Mouse (Mus musculus) ES-E14 (cell line): ENCODE measurements at regions not wholly inside any gene's neighbourhood (a gene's known extent, or its start where the extent isn't known, plus 50 kb on each side); places are given as distances from the start of the nearest gene placed in this dataset.

ENCODE experiments used
- DNase-seq: peaks from one replicate; pipeline ENCODE4 v3.0.0-alpha.2; 2013; ENCODE audit warnings: low read depth, low spot score
- H3K27ac ChIP-seq: 2 replicates; pipeline ENCODE4 v1.5.1; 2012; ENCODE audit warnings: low read depth, mild to moderate bottlenecking, low read length, moderate library complexity, mixed read lengths; ENCODE audit not compliant: poor library complexity, insufficient read depth, severe bottlenecking
- H3K36me3 ChIP-seq: 2 replicates; pipeline ENCODE4 v1.6.1; 2012; ENCODE audit warnings: mild to moderate bottlenecking, low read length, moderate library complexity, mixed read lengths; ENCODE audit not compliant: control insufficient read depth, poor library complexity, insufficient read depth, severe bottlenecking
- H3K4me1 ChIP-seq, 2 experiments: fragments of 150-350 bp in 1 of 2; sonication (generic) in 1 of 2; 2 replicates each; pipeline ENCODE4 v1.6.1; 2012; ENCODE audit warnings: low read length in 2 of 2, mild to moderate bottlenecking in 1 of 2, mixed read lengths in 1 of 2; ENCODE audit not compliant: control insufficient read depth in 2 of 2, insufficient read depth in 2 of 2, poor library complexity in 1 of 2
- H3K4me3 ChIP-seq, 2 experiments: fragments of 150-350 bp in 1 of 2; sonication (generic) in 1 of 2; 2 replicates each; pipeline ENCODE4 v1.5.1; 2012; ENCODE audit warnings: low read length in 2 of 2, low read depth in 1 of 2, mild to moderate bottlenecking in 1 of 2, mixed read lengths in 1 of 2; ENCODE audit not compliant: insufficient read depth in 1 of 2, poor library complexity in 1 of 2, severe bottlenecking in 1 of 2
- H3K9ac ChIP-seq: 2 replicates; pipeline ENCODE4 v1.6.1; 2012; ENCODE audit warnings: low read depth, mild to moderate bottlenecking, low read length, mixed read lengths; ENCODE audit not compliant: poor library complexity, insufficient read depth, severe bottlenecking
- H3K9me3 ChIP-seq: fragments of 150-350 bp; sonication (generic); 2 replicates; pipeline ENCODE4 v1.6.1; 2012; ENCODE audit warnings: low read depth, mild to moderate bottlenecking, low read length; ENCODE audit not compliant: control insufficient read depth, insufficient read depth
- CHD2 ChIP-seq: IDR thresholded peaks from 2 replicates; pipeline ENCODE4 v1.6.1; 2014; ENCODE audit warnings: mild to moderate bottlenecking, low read depth, low read length, inconsistent platforms
- HCFC1 ChIP-seq: IDR thresholded peaks from 2 replicates; pipeline ENCODE4 v1.6.1; 2012; ENCODE audit warnings: low read length, inconsistent platforms, borderline replicate concordance; ENCODE audit not compliant: insufficient read depth
- MAFK ChIP-seq: IDR thresholded peaks from 2 replicates; pipeline ENCODE4 v1.6.1; 2014; ENCODE audit warnings: mild to moderate bottlenecking, low read depth, low read length, inconsistent platforms; ENCODE audit not compliant: insufficient read depth
- ZC3H11A ChIP-seq: IDR thresholded peaks from 2 replicates; pipeline ENCODE4 v1.6.1; 2012; ENCODE audit warnings: low read depth, mild to moderate bottlenecking, inconsistent platforms, low read length, borderline replicate concordance
- ZNF384 ChIP-seq: IDR thresholded peaks from 2 replicates; pipeline ENCODE4 v1.6.1; 2012; ENCODE audit warnings: low read depth, low read length, inconsistent platforms
- in situ Hi-C, 2 experiments: fragments of 600-800 bp; cut with MboI; formaldehyde crosslinking; loops; one replicate each; pipeline ENCODE4 v1.15.1; 2025; ENCODE audit warnings: low sequenced_read_pairs in 2 of 2, inconsistent platforms in 1 of 2; ENCODE audit not compliant: unreplicated experiment in 2 of 2

DNA sequence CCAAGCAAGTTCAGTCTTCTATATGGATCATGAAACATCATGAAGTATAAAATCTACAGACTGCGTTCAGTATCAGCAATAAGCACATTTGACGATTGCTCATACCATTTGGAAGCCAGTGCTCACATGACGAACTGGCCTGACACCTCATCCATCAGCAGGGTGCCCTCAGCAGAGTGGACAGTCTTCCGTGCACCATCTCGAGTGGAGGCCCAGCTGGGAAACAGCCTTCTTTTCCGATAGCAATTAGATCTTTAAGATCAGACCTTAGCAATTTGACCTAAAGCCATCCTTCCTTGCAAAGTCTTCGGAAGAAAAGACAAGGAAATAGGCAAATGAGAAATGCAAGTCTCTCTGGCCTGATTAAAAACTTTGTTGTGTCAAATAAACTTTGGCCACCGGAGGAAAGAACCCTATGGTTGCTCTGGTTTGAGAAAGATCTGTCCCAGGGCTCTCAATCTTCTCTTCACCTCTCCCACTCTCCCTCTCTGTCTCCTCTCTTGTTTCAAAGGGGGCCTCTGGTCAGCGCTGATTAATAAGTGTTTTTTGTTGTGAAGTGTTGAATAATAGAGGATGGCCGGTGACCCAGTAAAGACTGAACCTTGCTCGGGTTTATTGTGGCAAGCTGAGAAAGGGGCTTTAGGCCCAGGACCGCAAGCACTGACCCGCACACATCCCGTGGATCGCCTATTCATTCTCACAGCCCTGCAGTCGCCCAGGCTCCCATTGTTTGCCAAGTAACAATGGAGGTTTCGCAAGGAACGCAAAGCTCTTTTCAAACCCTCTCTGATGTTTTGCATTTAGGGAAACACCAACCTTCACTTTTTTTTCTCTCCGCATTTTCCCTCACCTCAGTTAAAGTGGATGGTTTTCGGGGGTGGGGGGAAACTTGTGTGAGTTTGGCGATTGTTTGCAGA lies 162.8 kb upstream of the Cypt12 start:
- Histone ChIP-seq H3K36me3 (no peaks in the 10 kb centered on the region), H3K9ac (no peak overlapping the region), H3K4me3 (peak overlapping the region; percentile 20 to 48; a peak in 3 of 4 replicates), H3K4me1 (peaks cover 0 to 5% of the 10 kb centered on the region in 2 experiments; a peak in 1 of 4 replicates), H3K27ac (no peak overlapping the region), H3K9me3 (no peaks in the 10 kb centered on the region)
- TF ChIP-seq ZC3H11A (no peak), HCFC1 (no peak), CHD2 (no peak), MAFK (no peak), ZNF384 (no peak)
- no peak for DNase-seq
- in situ Hi-C loops: no loop called here

DNA sequence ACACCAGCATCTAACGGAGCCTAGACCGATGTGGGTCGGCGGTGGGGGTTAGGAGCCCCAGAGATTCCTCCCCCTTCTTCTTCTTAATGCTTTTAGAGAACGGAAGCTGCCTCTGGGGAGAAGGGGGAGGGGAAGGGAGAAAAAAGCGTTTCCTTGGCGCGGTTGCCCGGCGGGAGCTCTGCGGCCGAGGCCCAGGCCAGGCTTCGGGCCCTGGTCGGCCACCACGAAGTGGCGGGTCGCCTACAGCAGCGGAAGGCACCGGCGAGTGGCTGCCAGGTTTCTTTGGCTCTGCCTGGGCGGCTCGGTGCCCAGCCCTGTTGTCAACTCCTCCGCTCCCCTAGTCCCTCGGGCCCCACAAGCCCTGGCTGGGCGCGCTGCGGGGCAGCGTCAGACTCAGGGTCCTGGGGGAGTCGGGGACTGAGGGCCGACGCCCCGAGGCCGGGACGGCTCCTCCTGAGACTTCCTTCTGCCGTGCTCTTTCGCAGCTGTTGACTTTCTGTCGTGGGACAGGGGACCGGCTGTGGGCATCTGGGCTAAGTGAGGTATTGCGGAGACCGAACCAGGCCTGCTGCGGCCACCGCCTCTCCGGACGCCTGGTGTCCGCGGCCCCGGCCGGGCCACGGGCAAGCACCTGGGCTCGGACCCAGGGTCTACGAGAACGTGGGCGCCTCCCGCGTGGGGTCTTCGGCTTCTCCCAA lies 162.0 kb upstream of the Cypt12 start:
- in situ Hi-C loops: no loop called here
- Histone ChIP-seq H3K9me3 (no peaks in the 10 kb centered on the region), H3K4me1 (peaks cover 0 to 5% of the 10 kb centered on the region in 2 experiments; a peak in 1 of 4 replicates), H3K36me3 (no peaks in the 10 kb centered on the region), H3K27ac (no peak overlapping the region), H3K9ac (peak overlapping the region; percentile 36), H3K4me3 (peak overlapping the region; percentile 48 to 52)
- TF ChIP-seq ZC3H11A (no peak), MAFK (no peak), ZNF384 (no peak), CHD2 (no peak), HCFC1 (no peak)
- DNase-seq: no peak

DNA sequence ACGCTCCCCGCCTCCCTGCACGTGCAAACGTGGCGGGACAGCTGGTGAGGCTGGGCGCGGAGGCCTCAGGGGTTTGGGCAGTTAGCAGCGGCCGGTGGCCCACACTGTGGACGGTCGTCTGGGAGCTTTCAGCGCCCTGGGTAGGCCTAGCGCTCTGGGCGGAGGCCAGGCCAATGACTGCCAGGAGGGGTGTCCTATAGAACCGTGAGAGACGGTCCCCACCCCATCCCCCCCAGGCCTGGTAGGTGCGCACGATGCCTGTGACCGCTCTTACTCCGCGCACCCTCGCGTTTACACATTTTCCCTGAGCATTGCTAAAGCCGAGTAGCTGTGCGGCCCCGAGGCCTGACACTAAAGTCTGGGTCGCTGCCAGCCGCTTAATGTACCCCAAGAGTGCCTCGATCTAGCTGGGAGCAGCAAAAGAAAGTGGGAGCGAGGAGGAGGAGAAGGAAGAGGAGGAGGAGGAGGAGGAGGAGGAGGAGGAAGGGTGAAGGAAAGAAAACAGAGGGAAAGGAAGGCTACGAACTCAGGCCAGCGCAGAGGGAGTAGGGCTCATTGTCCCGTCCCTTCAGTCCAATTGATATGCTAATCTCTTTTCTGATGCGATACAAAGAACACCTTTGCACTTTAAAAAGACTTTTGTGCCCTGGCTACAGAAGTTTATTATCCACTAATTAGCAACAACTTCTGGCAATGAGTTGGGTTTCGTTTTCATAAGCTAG lies 161.3 kb upstream of the Cypt12 start:
- H3K9ac ChIP-seq: peak overlapping the region; percentile 36; the same call in 1 of the 2 replicates
- DNase-seq: no peak
- TF ChIP-seq ZC3H11A: no peak
- no peak for TF ChIP-seq MAFK
- TF ChIP-seq ZNF384: no peak
- no peak for TF ChIP-seq HCFC1
- TF ChIP-seq CHD2: no peak
- in situ Hi-C loops: no loop called here
- peaks cover 0 to 5% of the 10 kb centered on the region in 2 experiments; a peak in 1 of 4 replicates for H3K4me1 ChIP-seq
- H3K27ac ChIP-seq: no peak overlapping the region
- H3K4me3 ChIP-seq: peak overlapping the region; percentile 48 to 52
- H3K36me3 ChIP-seq: no peaks in the 10 kb centered on the region
- no peaks in the 10 kb centered on the region for H3K9me3 ChIP-seq

DNA sequence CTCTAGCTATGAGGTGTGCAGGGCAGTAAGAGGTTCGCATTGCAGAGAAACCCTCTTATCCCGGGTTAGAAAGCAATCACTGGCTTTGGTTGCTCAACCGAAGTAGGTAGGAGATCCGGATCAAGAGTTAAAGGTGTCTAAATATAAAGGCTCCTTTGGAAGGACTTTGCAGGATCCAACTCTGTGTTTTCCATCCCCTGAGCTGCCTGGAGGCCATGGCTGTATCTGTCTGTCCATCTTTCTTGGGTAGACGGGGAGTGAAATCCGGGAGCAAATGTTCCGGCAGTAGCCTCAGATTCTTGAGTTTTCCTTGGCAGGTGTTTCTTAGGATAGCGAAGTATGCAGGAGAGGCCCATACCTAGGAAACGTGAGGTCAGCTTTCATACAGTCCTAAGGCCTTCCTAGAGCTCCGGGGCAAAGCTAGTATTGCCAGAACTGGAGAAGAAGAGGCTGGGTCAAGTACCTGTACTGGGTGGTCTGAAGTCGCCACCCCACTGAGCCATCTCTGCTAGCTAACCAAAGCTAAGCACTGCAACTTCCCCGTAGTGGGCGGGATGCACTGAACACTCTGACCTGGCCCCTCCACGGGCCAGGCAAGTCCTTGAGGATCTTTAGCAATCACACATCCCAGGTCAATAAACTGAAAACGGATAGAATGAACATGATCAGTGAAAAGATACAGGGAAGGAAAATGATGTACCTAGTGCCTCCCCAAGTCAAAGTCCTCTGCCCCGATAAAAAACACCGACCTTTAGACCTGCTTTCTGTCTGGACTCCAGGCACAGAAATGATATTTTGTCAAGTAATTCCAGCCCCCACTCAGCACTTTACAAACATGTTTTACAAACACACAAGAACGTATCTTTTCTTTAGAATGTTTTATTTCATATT lies 160.5 kb upstream of the Cypt12 start:
- H3K27ac ChIP-seq: no peak overlapping the region

More for the DNA sequence above, 160.5 kb upstream of the Cypt12 start:
- H3K9ac ChIP-seq: no peak overlapping the region
- H3K9me3 ChIP-seq: no peaks in the 10 kb centered on the region
- DNase-seq: no peak
- H3K4me3 ChIP-seq: no peak overlapping the region
- in situ Hi-C loops: no loop called here
- no peaks in the 10 kb centered on the region for H3K36me3 ChIP-seq
- TF ChIP-seq ZNF384 (no peak), ZC3H11A (no peak), MAFK (no peak), CHD2 (no peak), HCFC1 (no peak)
- peaks cover 0 to 5% of the 10 kb centered on the region in 2 experiments; a peak in 1 of 4 replicates for H3K4me1 ChIP-seq
